Comparison of ENCODE assay signal across 29 mouse cellular contexts in genomic region chr4:98688116-98688515, GRCm38 (mm10). TPM values are rescaled to one million over a fixed set of nuclear protein-coding genes. Genes with fewer than 3 reads are reported as not detected.
A peak's percentile ranks its signal among the peaks of the same experiment; 100 is the strongest.
DNase-seq lines count a peak whose midpoint lies in the region; ATAC-seq lines count a peak whose summit lies in the region.
"Had no signal": no experiment of that assay in that cellular context is flagged by ENCODE, and none has a peak within 500 bp of the region (broad histone marks: within the 10 kb centered on the region; RNA-seq: fewer than 3 reads in every experiment).

No protein-coding gene starts in this region.

- no peak overlapping the region for H3K4me2 ChIP-seq in midbrain, embryonic 12.5 days (replicated peaks)
- H3K4me2 ChIP-seq in hindbrain, embryonic 14.5 days (replicated peaks): peak overlapping the region; percentile 27
- peak overlapping the region; percentile 30; the same call in 1 of the 2 replicates for H3K4me2 ChIP-seq in midbrain, embryonic 14.5 days (ENCODE audit: low read length)
- peak overlapping the region; percentile 27 for H3K4me2 ChIP-seq in neural tube, embryonic 15.5 days
- H3K4me2 ChIP-seq: embryonic facial prominence, embryonic 12.5 days; heart, embryonic 12.5 days; limb, embryonic 15.5 days; liver, embryonic 15.5 days; lung, embryonic 15.5 days had no signal

- DNase-seq in midbrain, embryonic 10.5 days (ENCODE audit: low spot score): no peak
- DNase-seq in hindbrain, embryonic 14.5 days (ENCODE audit: low spot score): peak; percentile 33
- peak; percentile 80 for DNase-seq in midbrain, embryonic 14.5 days
- no peak for DNase-seq in layer of hippocampus, adult 11-12 months (ENCODE audit: low spot score)
- DNase-seq in frontal cortex, postnatal 14 days (ENCODE audit: low spot score in 2 of 2): no peak
- DNase-seq: adrenal gland, adult 2 months; cerebellum, adult 18-20 months; cerebellum, postnatal 14 days; gastrocnemius, postnatal 10 days; heart, adult 18-20 months; heart, postnatal 10 days; kidney, adult 11 months; left cerebral cortex, postnatal 4 days; lung, postnatal 36 days; right cerebral cortex, postnatal 14 days; thymus, adult 2 months; thymus, postnatal 4 days had no signal

- peaks cover 7% of the 10 kb centered on the region for H3K4me1 ChIP-seq in midbrain, embryonic 12.5 days
- peaks cover 9% of the 10 kb centered on the region; the same call in 1 of the 2 replicates for H3K4me1 ChIP-seq in midbrain, embryonic 10.5 days
- H3K4me1 ChIP-seq in hindbrain, embryonic 14.5 days (replicated peaks; ENCODE audit: control insufficient read depth, insufficient read depth, low read length): peaks cover 19% of the 10 kb centered on the region; the same call in 1 of the 2 replicates
- peaks cover 9% of the 10 kb centered on the region; the same call in 1 of the 2 replicates for H3K4me1 ChIP-seq in midbrain, embryonic 14.5 days (ENCODE audit: control insufficient read depth, insufficient read depth, low read length)
- peaks cover 19% of the 10 kb centered on the region for H3K4me1 ChIP-seq in neural tube, embryonic 15.5 days
- H3K4me1 ChIP-seq: embryonic facial prominence, embryonic 12.5 days; heart, embryonic 12.5 days; limb, embryonic 15.5 days; liver, embryonic 15.5 days; lung, embryonic 15.5 days; megakaryocyte, embryonic 14.5 days had no signal

- H3K9me3 ChIP-seq in midbrain, embryonic 12.5 days: no peaks in the 10 kb centered on the region
- no peaks in the 10 kb centered on the region for H3K9me3 ChIP-seq in midbrain, embryonic 10.5 days (replicated peaks)
- no peaks in the 10 kb centered on the region for H3K9me3 ChIP-seq in hindbrain, embryonic 14.5 days (ENCODE audit: control insufficient read depth, low read length)
- H3K9me3 ChIP-seq in midbrain, embryonic 14.5 days (ENCODE audit: control insufficient read depth, low read length): peaks cover 3% of the 10 kb centered on the region; the same call in 1 of the 2 replicates
- H3K9me3 ChIP-seq in neural tube, embryonic 15.5 days (replicated peaks): no peaks in the 10 kb centered on the region
- H3K9me3 ChIP-seq: embryonic facial prominence, embryonic 12.5 days; limb, embryonic 15.5 days; liver, embryonic 15.5 days; lung, embryonic 15.5 days had no signal

- 61% methylated on average over 11 of the region's 11 CpGs for WGBS in midbrain, embryonic 12.5 days
- WGBS in midbrain, embryonic 10.5 days: 83% methylated on average over 11 of the region's 11 CpGs
- 32% methylated on average over 11 of the region's 11 CpGs for WGBS in hindbrain, embryonic 14.5 days
- WGBS in midbrain, embryonic 14.5 days: 33% methylated on average over 11 of the region's 11 CpGs
- WGBS in neural tube, embryonic 15.5 days: 27% methylated on average over 11 of the region's 11 CpGs

- no peak overlapping the region for H3K4me3 ChIP-seq in midbrain, embryonic 12.5 days
- no peak overlapping the region for H3K4me3 ChIP-seq in midbrain, embryonic 10.5 days
- no peak overlapping the region for H3K4me3 ChIP-seq in hindbrain, embryonic 14.5 days (replicated peaks; ENCODE audit: low read length)
- H3K4me3 ChIP-seq in midbrain, embryonic 14.5 days (replicated peaks; ENCODE audit: low read depth, low read length): no peak overlapping the region
- no peak overlapping the region for H3K4me3 ChIP-seq in neural tube, embryonic 15.5 days (replicated peaks)
- H3K4me3 ChIP-seq: embryonic facial prominence, embryonic 12.5 days; heart, embryonic 12.5 days; limb, embryonic 15.5 days; liver, embryonic 15.5 days; lung, embryonic 15.5 days had no signal

- no peaks in the 10 kb centered on the region for H3K27me3 ChIP-seq in midbrain, embryonic 12.5 days
- no peaks in the 10 kb centered on the region for H3K27me3 ChIP-seq in midbrain, embryonic 10.5 days (ENCODE audit: low read depth, poor library complexity, severe bottlenecking)
- no peaks in the 10 kb centered on the region for H3K27me3 ChIP-seq in hindbrain, embryonic 14.5 days (ENCODE audit: control insufficient read depth, insufficient read depth, low read length)
- H3K27me3 ChIP-seq in midbrain, embryonic 14.5 days (ENCODE audit: control insufficient read depth, insufficient read depth, low read length): no peaks in the 10 kb centered on the region
- 0 out of 2 replicates have a peak, but pooled peaks cover 3% of the 10 kb centered on the region for H3K27me3 ChIP-seq in neural tube, embryonic 15.5 days (replicated peaks)
- H3K27me3 ChIP-seq: embryonic facial prominence, embryonic 12.5 days; heart, embryonic 12.5 days; limb, embryonic 15.5 days; liver, embryonic 15.5 days; lung, embryonic 15.5 days; megakaryocyte, embryonic 14.5 days had no signal

- no peak for ATAC-seq in midbrain, embryonic 12.5 days (ENCODE audit: low FRiP score, low read depth)
- no peak for ATAC-seq in hindbrain, embryonic 14.5 days (ENCODE audit: low FRiP score)
- peak; percentile 32; the same call in 1 of the 2 replicates for ATAC-seq in midbrain, embryonic 14.5 days (ENCODE audit: low FRiP score, low TSS enrichment)
- ATAC-seq in neural tube, embryonic 15.5 days (ENCODE audit: low FRiP score): no peak

- no peaks in the 10 kb centered on the region for H3K36me3 ChIP-seq in midbrain, embryonic 12.5 days
- H3K36me3 ChIP-seq in midbrain, embryonic 10.5 days: no peaks in the 10 kb centered on the region
- no peaks in the 10 kb centered on the region for H3K36me3 ChIP-seq in hindbrain, embryonic 14.5 days (replicated peaks; ENCODE audit: control insufficient read depth, insufficient read depth)
- no peaks in the 10 kb centered on the region for H3K36me3 ChIP-seq in midbrain, embryonic 14.5 days (ENCODE audit: control insufficient read depth, insufficient read depth, low read length)
- H3K36me3 ChIP-seq in neural tube, embryonic 15.5 days: no peaks in the 10 kb centered on the region
- H3K36me3 ChIP-seq: liver, embryonic 15.5 days had no signal

- peak overlapping the region; percentile 64 for H3K27ac ChIP-seq in midbrain, embryonic 12.5 days (replicated peaks)
- H3K27ac ChIP-seq in midbrain, embryonic 10.5 days (replicated peaks): no peak overlapping the region
- peak overlapping the region; percentile 70 for H3K27ac ChIP-seq in hindbrain, embryonic 14.5 days
- peak overlapping the region; percentile 60; the same call in 1 of the 2 replicates for H3K27ac ChIP-seq in midbrain, embryonic 14.5 days (replicated peaks; ENCODE audit: low read depth, low read length)
- H3K27ac ChIP-seq in neural tube, embryonic 15.5 days (replicated peaks): no peak overlapping the region
- H3K27ac ChIP-seq: embryonic facial prominence, embryonic 12.5 days; kidney, postnatal 0 days; limb, embryonic 15.5 days; liver, embryonic 15.5 days; lung, embryonic 15.5 days; stomach, postnatal 0 days had no signal

- no peak overlapping the region for H3K9ac ChIP-seq in midbrain, embryonic 12.5 days (replicated peaks)
- peak overlapping the region; percentile 14; the same call in 1 of the 2 replicates for H3K9ac ChIP-seq in hindbrain, embryonic 14.5 days
- H3K9ac ChIP-seq in midbrain, embryonic 14.5 days (replicated peaks; ENCODE audit: low read length): no peak overlapping the region
- H3K9ac ChIP-seq in neural tube, embryonic 15.5 days (replicated peaks): no peak overlapping the region
- H3K9ac ChIP-seq: embryonic facial prominence, embryonic 12.5 days; heart, embryonic 12.5 days; limb, embryonic 15.5 days; liver, embryonic 15.5 days; lung, embryonic 15.5 days had no signal

RNA-seq across cellular contexts. Expression of gene L1td1, which starts 38.4 kb away (rescaled TPM):
- polyA plus RNA-seq in midbrain, embryonic 12.5 days (2016; fragmentation: Nextera tagmentation; extraction: Ambion mirVana): 0.28 TPM in 1 of 2 replicates, not detected in the other
- polyA plus RNA-seq in midbrain, embryonic 10.5 days (2016; fragmentation: Nextera tagmentation; extraction: Ambion mirVana): 0.10 and 0.11 TPM in 2 replicates
- not detected in 2 replicates for polyA plus RNA-seq in hindbrain, embryonic 14.5 days (2014; fragmentation: Nextera tagmentation; extraction: Ambion mirVana)
- 0.07 TPM in 1 of 2 replicates, not detected in the other for polyA plus RNA-seq in midbrain, embryonic 14.5 days (2014; fragmentation: Nextera tagmentation; extraction: Ambion mirVana)
- 0.08 TPM in 1 of 2 replicates, not detected in the other for polyA plus RNA-seq in neural tube, embryonic 15.5 days (2015; fragmentation: Nextera tagmentation; extraction: Ambion mirVana)
- polyA plus RNA-seq: adrenal gland, adult 2 months; C2C12; large intestine, adult 2 months; liver, embryonic 15.5 days; stomach, postnatal 0 days; thymus, adult 2 months had no signal

Comparison
In these comparisons a context has a peak if more than half of its experiments do, and no peak if none do; other contexts are left out.
1. H3K27ac ChIP-seq: peak in midbrain, embryonic 12.5 days (single experiment), hindbrain, embryonic 14.5 days (single experiment) and midbrain, embryonic 14.5 days (single experiment); none in midbrain, embryonic 10.5 days (single experiment) and neural tube, embryonic 15.5 days (single experiment).
2. DNase-seq: peak in hindbrain, embryonic 14.5 days (single experiment) and midbrain, embryonic 14.5 days (single experiment); none in midbrain, embryonic 10.5 days (single experiment), layer of hippocampus, adult 11-12 months (single experiment) and frontal cortex, postnatal 14 days (0 of 2).